Mouse (Mus musculus) heart, adult 18-20 months (tissue): ENCODE data around the gene Apbb2. TPM values are rescaled to one million over a fixed set of nuclear protein-coding genes. Genes with fewer than 3 reads are reported as not detected.
A peak's percentile ranks its signal among the peaks of the same experiment; 100 is the strongest.

Experiments
- DNase-seq, 2 experiments: peaks; one replicate each; pipeline ENCODE4 v3.0.0; 2021 to 2022; ENCODE audit warnings: mixed read lengths in 1 of 2
- total RNA-seq, 2 experiments: library from RNA; stranded (reverse); gene quantifications; 2 replicates each; pipeline ENCODE4 v1.2.3; 2021

Apbb2 gene
- total RNA-seq, 2 experiments from 2014 or later: 45.5 to 46.5 TPM

DNA sequence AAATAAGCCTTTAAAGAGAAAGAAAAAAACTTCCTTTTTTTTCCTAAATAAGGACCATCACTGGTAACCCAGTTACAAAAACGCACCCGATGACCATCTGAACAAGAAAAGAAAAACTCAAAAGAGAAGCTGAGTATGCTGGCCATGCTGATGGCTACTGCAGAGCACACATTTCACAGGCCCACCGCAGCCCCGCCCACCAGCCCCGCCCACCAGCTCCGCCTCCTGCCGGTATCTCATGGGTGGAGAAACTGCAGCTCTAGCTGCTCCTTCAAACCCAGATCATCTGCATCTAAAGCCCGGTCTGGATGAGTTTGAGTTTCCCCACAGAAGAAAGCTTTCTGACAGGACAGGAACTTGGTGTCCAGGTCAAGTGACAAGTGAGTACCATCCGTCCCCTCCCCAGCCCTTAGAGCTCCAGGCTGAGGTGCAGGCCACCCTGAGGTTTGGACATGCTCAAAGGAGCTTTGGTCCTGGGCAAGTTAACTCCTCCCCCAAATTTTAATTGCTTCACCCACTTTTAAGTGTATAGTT, 16.2 kb downstream of the Apbb2 start:
- no peak for DNase-seq

DNA sequence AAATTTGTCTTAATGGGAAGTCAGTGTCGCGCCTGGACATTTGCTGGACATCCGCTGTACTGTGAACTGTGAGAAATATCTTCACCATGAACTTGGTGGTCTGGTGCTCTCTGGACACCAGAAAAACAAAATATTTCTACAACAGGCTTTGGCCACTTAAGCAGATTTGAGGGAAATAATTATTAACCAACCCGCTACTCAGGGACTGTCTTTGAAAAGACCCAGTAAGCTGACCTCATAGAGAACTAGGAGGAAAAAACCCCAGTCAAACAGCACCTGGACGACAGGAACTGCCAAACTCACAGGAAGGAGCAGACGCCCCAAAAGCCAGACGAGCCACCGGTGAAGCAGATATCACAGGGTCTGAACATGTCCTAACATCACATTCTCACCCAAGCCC, 18.2 kb downstream of the Apbb2 start:
- no peak for DNase-seq

GRCm38 (mm10) chr5:66599888-66600287, 18.7 kb downstream of the Apbb2 start:
- no peak for DNase-seq

DNA sequence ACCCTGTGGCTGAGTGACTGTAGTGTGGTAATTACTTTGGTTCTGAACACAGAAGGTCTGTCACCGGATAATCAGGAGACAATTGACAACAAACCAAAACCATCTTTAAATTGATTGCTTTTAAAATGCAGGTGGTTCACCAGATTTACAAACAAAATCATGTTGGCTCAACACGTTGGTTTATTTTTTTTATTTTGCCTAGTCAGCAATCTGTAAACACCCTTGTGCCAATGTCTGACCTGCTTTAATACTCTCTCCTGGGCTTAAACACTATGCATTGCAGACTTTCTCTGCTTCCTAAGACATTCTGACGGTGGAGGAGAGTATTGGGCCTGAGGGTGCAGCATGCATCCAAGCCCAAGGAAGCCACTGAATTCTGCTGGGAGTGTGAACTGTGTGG, 22.3 kb downstream of the Apbb2 start:
- no peak for DNase-seq

- no peak for DNase-seq
Observed at GRCm38 (mm10) chr5:66594881-66595280, 23.7 kb downstream of the Apbb2 start.

- no peak for DNase-seq
Observed at GRCm38 (mm10) chr5:66586236-66586745, 32.3 kb downstream of the Apbb2 start.

- no peak for DNase-seq
Observed at GRCm38 (mm10) chr5:66583019-66583406, 35.6 kb downstream of the Apbb2 start.

GRCm38 (mm10) chr5:66582281-66583018, 36.1 kb downstream of the Apbb2 start:
- no peak for DNase-seq

GRCm38 (mm10) chr5:66579066-66579465, 39.5 kb downstream of the Apbb2 start:
- peak; percentile 42 to 57 for DNase-seq

DNA sequence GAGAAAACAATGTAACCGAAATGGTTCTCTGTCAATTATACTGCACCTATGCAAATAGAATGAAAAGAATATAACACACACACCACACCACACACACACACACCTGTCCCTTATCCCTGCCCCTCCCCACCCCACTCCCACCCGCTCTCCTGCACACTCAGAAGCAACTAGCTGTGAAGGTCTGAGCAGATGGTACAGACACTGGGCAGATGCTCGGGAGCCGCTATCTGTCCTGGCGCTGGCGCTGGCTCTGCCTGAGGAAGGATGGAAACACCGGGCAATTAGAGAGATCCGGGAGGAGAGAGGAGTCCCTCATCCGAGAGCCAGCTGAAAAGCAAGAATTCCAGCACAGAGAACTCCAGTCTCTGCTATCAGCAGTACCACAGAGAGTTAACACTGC, 42.3 kb downstream of the Apbb2 start:
- no peak for DNase-seq

DNA sequence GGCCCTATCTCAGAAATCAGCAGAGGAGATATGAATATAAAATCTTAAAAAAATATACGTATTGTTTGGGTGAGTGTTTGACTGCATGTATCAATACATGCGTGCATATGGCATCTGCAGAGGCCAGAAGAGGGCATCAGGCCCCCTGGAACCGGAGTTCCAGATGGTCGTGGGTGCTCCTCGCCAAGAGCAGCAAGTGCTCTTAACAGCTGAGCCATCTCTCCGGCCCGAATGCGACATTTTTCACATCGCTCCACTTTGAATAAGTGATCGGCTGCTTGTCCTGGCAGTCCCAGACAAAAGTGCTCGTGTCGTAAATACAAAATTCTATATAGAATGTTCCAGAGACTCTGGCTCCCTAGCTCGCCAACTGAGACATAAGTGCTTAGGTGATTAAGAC, 43.4 kb downstream of the Apbb2 start:
- DNase-seq: peak in 1 of 2 experiments; percentile 18

GRCm38 (mm10) chr5:66573266-66573665, 45.3 kb downstream of the Apbb2 start:
- DNase-seq: no peak

DNA sequence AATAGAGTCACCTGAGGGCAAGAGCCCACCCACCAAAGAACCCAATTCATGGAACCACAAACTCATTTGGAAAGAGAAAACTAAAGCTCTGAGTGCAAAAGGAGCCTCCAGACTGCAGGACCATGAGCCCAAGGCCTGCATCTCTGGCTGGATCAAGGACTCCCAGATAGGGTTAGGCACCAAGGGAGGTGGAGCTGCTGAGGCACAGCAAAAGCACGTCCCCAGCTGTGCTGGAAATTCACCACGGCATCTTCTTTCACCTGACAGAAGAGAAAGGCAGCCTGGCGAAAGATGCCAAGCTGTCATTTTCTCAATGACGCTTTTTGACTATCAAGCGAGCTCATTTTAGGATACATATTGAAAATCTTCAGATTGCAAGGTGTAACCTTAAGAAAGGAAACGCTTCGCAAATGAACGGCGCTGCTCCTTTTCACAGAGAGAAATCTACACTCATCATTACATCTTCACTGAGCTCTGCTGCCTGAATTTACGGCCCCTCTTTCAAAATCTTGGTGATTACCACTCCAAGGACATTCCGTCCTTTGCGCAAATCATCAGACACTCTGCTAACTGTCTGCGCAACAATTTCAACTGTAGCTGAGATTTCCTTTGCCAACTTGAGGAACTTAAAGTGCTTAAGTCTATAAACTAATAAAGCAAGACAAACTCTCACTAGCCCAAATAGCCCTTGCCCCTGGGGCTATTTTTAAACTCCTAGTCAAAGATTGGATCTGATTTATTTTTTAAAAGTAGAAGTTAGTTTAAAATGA, 46.3 kb downstream of the Apbb2 start:
- DNase-seq: no peak

DNA sequence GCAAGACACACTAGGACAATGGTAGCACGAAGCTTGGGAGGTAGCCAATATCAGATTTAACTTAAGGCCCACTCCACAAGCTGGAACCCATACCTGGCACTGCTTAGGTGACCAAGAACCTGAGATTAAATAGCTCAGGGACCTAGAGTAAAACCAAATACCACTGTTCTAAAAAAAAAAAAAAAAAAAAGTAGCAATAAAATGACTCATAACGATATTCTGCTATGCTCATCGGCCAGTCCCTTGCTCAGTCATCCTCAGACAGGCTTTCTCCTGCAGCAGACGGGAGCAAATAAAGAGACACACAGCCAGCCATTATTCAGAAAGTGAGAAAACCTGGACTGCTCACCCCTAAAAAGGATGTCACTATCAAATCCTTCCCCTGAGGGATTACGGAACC, 47.9 kb downstream of the Apbb2 start:
- DNase-seq: no peak

GRCm38 (mm10) chr5:66569141-66569801, 49.3 kb downstream of the Apbb2 start:
- DNase-seq: peak in 1 of 2 experiments; percentile 31

GRCm38 (mm10) chr5:66568002-66568401, 50.6 kb downstream of the Apbb2 start:
- peak in 1 of 2 experiments; percentile 40 for DNase-seq

- no peak for DNase-seq
Observed at GRCm38 (mm10) chr5:66567424-66567823, 51.2 kb downstream of the Apbb2 start.

DNA sequence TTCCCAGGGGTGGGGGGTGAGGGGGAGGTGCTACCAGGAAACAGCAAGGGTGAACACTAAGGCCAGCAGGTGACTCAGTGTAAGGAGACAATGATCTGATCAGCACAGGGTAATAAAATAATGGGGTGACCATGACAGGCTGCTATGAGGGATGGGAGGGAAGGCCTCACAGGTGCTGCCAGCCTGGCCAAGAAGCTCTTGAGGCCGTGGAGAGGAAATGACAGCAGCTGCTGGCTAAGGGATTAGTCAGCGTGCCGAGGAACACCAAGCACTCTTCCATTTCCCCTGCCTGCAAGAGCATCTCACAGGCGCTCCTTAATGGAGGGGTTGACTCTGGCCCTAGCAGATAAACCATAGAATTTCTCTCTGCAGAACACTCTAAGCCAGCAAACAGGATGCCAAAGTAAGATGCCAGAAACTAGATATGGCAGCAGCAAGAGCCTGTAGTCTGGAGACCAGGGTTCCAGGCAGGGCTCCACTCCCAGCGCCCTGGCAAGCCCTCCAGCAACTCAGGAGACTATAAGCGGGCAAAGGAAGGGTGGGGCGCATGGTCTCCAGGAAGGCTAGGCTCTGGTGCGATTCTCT, 58.9 kb downstream of the Apbb2 start:
- DNase-seq: peak; percentile 46 to 76

GRCm38 (mm10) chr5:66558094-66558493, 60.5 kb downstream of the Apbb2 start:
- no peak for DNase-seq

- peak in 1 of 2 experiments; percentile 54 for DNase-seq
Observed at GRCm38 (mm10) chr5:66553933-66554332, 64.7 kb downstream of the Apbb2 start.

- DNase-seq: no peak
Observed at GRCm38 (mm10) chr5:66552246-66552645, 66.3 kb downstream of the Apbb2 start.

DNA sequence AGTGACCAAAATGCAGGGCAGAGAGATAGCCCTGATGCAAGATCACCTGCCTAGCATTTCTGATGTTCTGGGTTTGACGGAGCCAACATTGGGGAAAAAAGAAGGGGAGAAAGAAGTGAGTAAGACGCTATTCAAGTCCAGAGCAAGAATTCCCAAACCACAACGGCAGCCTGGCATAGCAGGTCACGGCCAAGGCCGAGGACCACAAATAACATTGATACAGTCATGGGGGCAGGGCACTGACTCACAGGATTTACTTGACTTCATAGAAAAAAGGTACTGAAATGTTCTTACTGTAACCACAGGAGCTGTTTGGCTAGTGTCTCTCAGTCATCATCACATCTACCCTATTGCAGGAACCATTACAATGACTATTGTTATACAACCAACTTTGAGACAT, 68.3 kb downstream of the Apbb2 start:
- no peak for DNase-seq
